Mouse (Mus musculus): ENCODE measurements around the gene Vps33a. TPM values are rescaled to one million over a fixed set of nuclear protein-coding genes. Genes with fewer than 3 reads are reported as not detected.
A peak's percentile ranks its signal among the peaks of the same experiment; 100 is the strongest.

Vps33a gene
- polyA plus RNA-seq (2012; rRNA removed): 32.4 and 45.6 TPM in 2 replicates

DNA sequence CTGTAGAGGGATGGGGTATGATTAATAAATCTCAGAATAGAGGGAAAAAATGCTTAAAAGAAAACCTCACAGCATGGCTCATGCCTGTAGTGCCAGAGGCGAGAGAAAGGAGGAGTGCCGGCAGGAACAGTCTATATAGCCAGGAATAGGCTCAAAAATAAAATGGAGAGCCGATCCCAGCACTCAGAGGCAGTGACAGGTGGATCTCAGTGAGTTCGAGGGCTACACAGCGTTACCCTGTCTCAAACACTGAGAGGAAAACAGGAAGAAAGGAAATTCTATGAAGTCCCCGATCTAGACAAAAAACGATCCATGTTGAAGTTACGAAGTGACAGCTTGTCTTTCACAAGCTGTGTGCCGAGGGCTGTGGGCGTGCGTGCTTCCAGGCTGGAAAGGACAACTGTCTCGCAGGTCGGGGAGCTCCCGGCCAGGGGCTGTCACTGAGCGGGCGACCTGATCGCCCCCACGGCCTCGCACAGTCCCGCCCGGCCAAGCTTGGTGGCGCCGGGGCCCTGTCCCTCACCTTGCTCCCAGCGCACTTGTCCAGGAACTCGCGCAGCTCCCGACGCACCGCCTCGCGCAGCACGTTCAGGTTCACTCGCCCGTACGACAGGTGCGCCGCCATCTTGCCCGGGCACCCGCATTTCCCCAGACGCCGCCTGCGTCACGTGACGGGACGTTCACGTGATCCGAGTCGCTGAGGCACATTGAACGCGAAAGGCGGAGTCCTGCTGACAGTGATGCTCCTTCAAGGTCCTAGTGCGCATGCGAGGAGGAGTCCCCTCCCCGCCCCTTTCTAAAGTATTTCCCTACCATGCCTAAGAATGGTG is at the start of gene Vps33a:
Gene Vps33a (minus strand): TSS at position 682 of the 830 bp plus-strand sequence.
- TF ChIP-seq POLR2A (IDR thresholded peaks at IDR 0.05; ENCODE audit: borderline replicate concordance, extremely low read depth, insufficient read depth, insufficient read length, poor library complexity, severe bottlenecking) (peak; percentile 68; the same call in 1 of the 2 replicates), CTCF (IDR thresholded peaks at IDR 0.05; ENCODE audit: borderline replicate concordance, extremely low read depth, insufficient read depth, insufficient read length) (no peak)
- DNase-seq (ENCODE audit: low read depth): peak; percentile 99

- TF ChIP-seq POLR2A (IDR thresholded peaks at IDR 0.05; ENCODE audit: borderline replicate concordance, extremely low read depth, insufficient read depth, insufficient read length, poor library complexity, severe bottlenecking) (no peak), CTCF (IDR thresholded peaks at IDR 0.05; ENCODE audit: borderline replicate concordance, extremely low read depth, insufficient read depth, insufficient read length) (peak; percentile 40; the same call in 1 of the 2 replicates)
- peak; percentile 19 for DNase-seq (ENCODE audit: low read depth)
Measured at GRCm38 (mm10) chr5:123622421-123622820, 49.6 kb upstream of the Vps33a start.

GRCm38 (mm10) chr5:123618558-123618957 is 45.7 kb upstream of the Vps33a start:
- DNase-seq (ENCODE audit: low read depth): peak; percentile 26
- no peak for TF ChIP-seq POLR2A (IDR thresholded peaks at IDR 0.05; ENCODE audit: borderline replicate concordance, extremely low read depth, insufficient read depth, insufficient read length, poor library complexity, severe bottlenecking)
- peak; percentile 42; the same call in 1 of the 2 replicates for TF ChIP-seq CTCF (IDR thresholded peaks at IDR 0.05; ENCODE audit: borderline replicate concordance, extremely low read depth, insufficient read depth, insufficient read length)

DNA sequence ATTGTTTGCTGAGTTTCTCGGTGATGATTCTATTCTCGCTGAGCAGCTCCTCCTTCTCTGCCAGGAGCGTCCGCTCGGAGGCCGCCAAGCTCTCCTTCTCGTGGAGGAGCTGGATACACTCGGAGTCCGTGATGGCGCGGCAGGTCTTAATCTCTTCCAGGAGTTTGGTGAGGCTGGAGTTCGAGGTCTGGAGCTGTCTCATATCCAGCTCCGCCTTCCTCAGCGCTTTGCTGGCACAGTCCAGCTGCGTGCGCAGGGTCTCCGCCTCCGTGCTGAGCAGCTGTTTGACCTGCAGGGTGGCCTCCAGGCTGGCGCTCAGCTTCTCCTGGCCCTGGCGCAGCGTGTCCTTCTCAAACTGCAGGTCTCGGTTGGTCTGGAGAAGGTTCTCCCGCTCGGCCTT is 41.4 kb upstream of the Vps33a start:
- TF ChIP-seq CTCF (IDR thresholded peaks at IDR 0.05; ENCODE audit: borderline replicate concordance, extremely low read depth, insufficient read depth, insufficient read length) (no peak), POLR2A (IDR thresholded peaks at IDR 0.05; ENCODE audit: borderline replicate concordance, extremely low read depth, insufficient read depth, insufficient read length, poor library complexity, severe bottlenecking) (no peak)
- no peak for DNase-seq (ENCODE audit: low read depth)

GRCm38 (mm10) chr5:123609843-123610242 is 37.0 kb upstream of the Vps33a start:
- TF ChIP-seq POLR2A (IDR thresholded peaks at IDR 0.05; ENCODE audit: borderline replicate concordance, extremely low read depth, insufficient read depth, insufficient read length, poor library complexity, severe bottlenecking) (no peak), CTCF (IDR thresholded peaks at IDR 0.05; ENCODE audit: borderline replicate concordance, extremely low read depth, insufficient read depth, insufficient read length) (peak; percentile 94)
- DNase-seq (ENCODE audit: low read depth): peak; percentile 81

DNA sequence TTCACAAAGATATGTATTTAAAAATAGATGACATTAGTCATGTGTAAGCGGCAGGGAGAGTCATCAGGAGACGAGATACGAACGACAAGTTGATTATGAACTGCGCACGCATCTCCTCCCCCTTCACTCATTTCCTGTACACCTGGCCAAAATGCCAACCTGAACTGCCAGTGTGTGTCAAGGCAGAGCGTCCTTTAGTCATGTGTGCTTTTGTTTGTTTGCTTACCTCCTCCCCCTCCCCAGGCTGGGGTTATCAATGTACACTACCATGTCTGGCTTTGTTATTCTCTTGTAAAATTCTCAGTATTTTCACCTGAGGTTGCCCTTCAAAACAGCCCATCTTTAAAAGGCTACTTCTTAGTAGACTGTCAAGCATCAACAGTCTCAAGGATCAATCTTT is 36.6 kb upstream of the Vps33a start:
- no peak for DNase-seq (ENCODE audit: low read depth)
- TF ChIP-seq CTCF (IDR thresholded peaks at IDR 0.05; ENCODE audit: borderline replicate concordance, extremely low read depth, insufficient read depth, insufficient read length) (no peak), POLR2A (IDR thresholded peaks at IDR 0.05; ENCODE audit: borderline replicate concordance, extremely low read depth, insufficient read depth, insufficient read length, poor library complexity, severe bottlenecking) (no peak)

DNA sequence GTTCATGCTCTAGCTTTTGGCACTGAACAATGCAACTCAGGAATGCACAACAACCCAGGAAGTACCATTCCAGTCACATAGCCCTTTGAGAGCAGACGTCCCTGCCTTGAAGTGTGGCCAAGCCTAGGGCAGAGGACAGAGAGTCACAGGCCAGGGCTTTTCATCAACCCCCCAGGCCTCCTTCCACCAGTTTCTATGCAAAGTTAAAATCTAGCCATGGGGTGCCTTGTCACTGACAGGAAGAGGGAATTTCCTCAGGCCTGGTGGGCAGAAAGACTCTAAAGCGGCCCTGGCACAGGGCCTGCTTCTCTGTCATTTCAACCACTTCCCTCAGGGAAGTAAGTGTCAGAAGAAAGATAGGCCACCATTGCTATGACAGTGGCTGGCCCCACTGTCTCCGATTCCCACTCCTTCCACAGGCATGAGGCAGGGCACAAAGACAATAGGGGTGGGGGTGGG is 34.4 kb upstream of the Vps33a start:
- no peak for TF ChIP-seq POLR2A (IDR thresholded peaks at IDR 0.05; ENCODE audit: borderline replicate concordance, extremely low read depth, insufficient read depth, insufficient read length, poor library complexity, severe bottlenecking)
- TF ChIP-seq CTCF (IDR thresholded peaks at IDR 0.05; ENCODE audit: borderline replicate concordance, extremely low read depth, insufficient read depth, insufficient read length): no peak

GRCm38 (mm10) chr5:123603496-123603895 is 30.7 kb upstream of the Vps33a start:
- DNase-seq (ENCODE audit: low read depth): peak; percentile 70
- no peak for TF ChIP-seq CTCF (IDR thresholded peaks at IDR 0.05; ENCODE audit: borderline replicate concordance, extremely low read depth, insufficient read depth, insufficient read length)
- no peak for TF ChIP-seq POLR2A (IDR thresholded peaks at IDR 0.05; ENCODE audit: borderline replicate concordance, extremely low read depth, insufficient read depth, insufficient read length, poor library complexity, severe bottlenecking)

More for the DNA sequence above, 34.4 kb upstream of the Vps33a start:
- DNase-seq (ENCODE audit: low read depth): peak; percentile 22

DNA sequence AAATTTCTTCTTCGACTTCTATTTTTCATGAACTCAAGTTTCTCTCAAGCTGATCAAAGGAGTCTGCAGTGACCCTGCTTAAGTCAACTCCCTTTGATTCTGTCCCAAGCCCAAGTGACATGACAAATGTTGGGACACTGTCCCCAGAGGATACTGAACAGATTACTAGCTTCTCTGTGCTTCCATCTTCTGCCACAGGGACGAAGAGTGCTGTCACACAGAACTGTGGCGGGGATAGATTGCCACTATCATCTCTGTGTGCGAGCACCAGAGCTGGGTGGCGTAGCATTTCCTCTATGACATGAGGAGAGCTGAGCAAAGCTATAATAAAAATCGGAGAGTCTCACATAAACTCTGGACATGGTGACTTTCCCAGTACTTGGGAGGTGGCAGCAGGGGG is 29.3 kb upstream of the Vps33a start:
- DNase-seq (ENCODE audit: low read depth): no peak
- TF ChIP-seq POLR2A (IDR thresholded peaks at IDR 0.05; ENCODE audit: borderline replicate concordance, extremely low read depth, insufficient read depth, insufficient read length, poor library complexity, severe bottlenecking) (no peak), CTCF (IDR thresholded peaks at IDR 0.05; ENCODE audit: borderline replicate concordance, extremely low read depth, insufficient read depth, insufficient read length) (no peak)

- no peak for DNase-seq (ENCODE audit: low read depth)
- no peak for TF ChIP-seq POLR2A (IDR thresholded peaks at IDR 0.05; ENCODE audit: borderline replicate concordance, extremely low read depth, insufficient read depth, insufficient read length, poor library complexity, severe bottlenecking)
- TF ChIP-seq CTCF (IDR thresholded peaks at IDR 0.05; ENCODE audit: borderline replicate concordance, extremely low read depth, insufficient read depth, insufficient read length): no peak
Measured at GRCm38 (mm10) chr5:123599319-123599718, 26.5 kb upstream of the Vps33a start.

DNA sequence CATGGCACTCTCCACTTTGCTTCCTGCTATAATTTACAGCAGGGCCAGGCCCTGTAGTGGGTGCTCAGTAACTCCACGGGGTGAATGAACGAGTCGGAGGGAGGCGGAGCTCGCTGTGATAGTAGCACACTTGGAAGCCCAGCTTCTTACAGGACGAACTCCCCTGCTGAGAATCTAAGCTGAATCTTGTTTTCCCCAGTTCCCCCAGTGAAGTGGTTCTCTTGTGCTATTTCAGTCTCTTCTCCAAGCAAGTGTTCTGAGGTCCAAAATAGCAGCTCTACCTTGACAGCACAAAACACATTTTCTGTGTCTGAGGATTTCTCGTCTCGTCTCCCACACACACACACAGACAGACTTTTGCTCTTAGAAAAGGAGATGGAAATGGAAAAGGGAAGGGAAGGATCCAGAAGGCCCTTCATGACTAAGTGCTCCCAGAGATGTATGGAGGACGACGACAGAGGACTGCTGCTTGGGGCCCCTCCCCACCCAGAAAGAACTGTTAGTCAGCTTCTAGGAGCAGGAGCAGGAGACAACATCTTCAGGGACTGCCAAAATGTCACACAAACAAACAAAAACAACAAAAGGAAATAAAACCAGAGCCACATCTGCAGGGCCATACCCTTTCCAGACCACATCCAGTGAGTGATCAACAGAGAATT is 20.9 kb upstream of the Vps33a start:
- TF ChIP-seq POLR2A (IDR thresholded peaks at IDR 0.05; ENCODE audit: borderline replicate concordance, extremely low read depth, insufficient read depth, insufficient read length, poor library complexity, severe bottlenecking) (no peak), CTCF (IDR thresholded peaks at IDR 0.05; ENCODE audit: borderline replicate concordance, extremely low read depth, insufficient read depth, insufficient read length) (no peak)
- DNase-seq (ENCODE audit: low read depth): no peak

All from brain, embryonic 14.5 days (tissue).